Mouse (Mus musculus) CD4-positive, CD25-positive, alpha-beta regulatory T cell, adult 9 weeks (primary cell): Measurements from ENCODE around the gene Erich4. TPM values are rescaled to one million over a fixed set of nuclear protein-coding genes. Genes with fewer than 3 reads are reported as not detected.

Experiments used
- polyA plus RNA-seq: library from polyadenylated mRNA; unstranded; fragments of 100-300 nt; shearing (Covaris generic); gene quantifications from one replicate; pipeline ENCODE4 v1.2.1, GENCODE M21; 2017

The Erich4 gene
- not detected for polyA plus RNA-seq

GRCm38 (mm10) chr7:25615706-25616011 lies at the start of gene Erich4:
Gene Erich4, minus strand, starts transcription at chr7:25615892.

GRCm38 (mm10) chr7:25658657-25659472 lies 43.2 kb upstream of the Erich4 start, which contains the start of the genes Bckdha and Exosc5:
Gene Bckdha, minus strand, starts transcription at chr7:25658981.
Gene Exosc5, plus strand, starts transcription at chr7:25659164.

GRCm38 (mm10) chr7:25626509-25627430 lies 11.1 kb upstream of the Erich4 start, which contains the start of gene B3gnt8:
Gene B3gnt8, plus strand, starts transcription at chr7:25626654.

GRCm38 (mm10) chr7:25618865-25619721 lies 3.4 kb upstream of the Erich4 start, which contains the start of gene Dmac2:
Gene Dmac2, plus strand, starts transcription at chr7:25619414.

Other genes starting within 250 kb of the Erich4 start
- gene Cnfn, start 246.2 kb downstream of the Erich4 start, polyA plus RNA-seq: not detected
- gene Lipe, start 217.2 kb downstream of the Erich4 start, polyA plus RNA-seq: 17.7 TPM
- 0.62 TPM for gene Cxcl17, start 203.0 kb downstream of the Erich4 start, polyA plus RNA-seq
- 0.89 TPM for gene Ceacam1, start 138.3 kb downstream of the Erich4 start, polyA plus RNA-seq
- not detected for gene Ceacam2, start 76.0 kb downstream of the Erich4 start, polyA plus RNA-seq
- gene Dmac2, start 3.5 kb upstream of the Erich4 start, polyA plus RNA-seq: 89.7 TPM
- 0.33 TPM for gene B3gnt8, start 10.8 kb upstream of the Erich4 start, polyA plus RNA-seq
- 65.1 TPM for gene Bckdha, start 43.1 kb upstream of the Erich4 start, polyA plus RNA-seq
- gene Exosc5, start 43.3 kb upstream of the Erich4 start, polyA plus RNA-seq: 151 TPM
- 6.6 TPM for gene Tmem91, start 59.3 kb upstream of the Erich4 start, polyA plus RNA-seq
- gene B9d2, start 64.9 kb upstream of the Erich4 start, polyA plus RNA-seq: 55.3 TPM
- 48.8 TPM for gene Tgfb1, start 71.1 kb upstream of the Erich4 start, polyA plus RNA-seq
- 81.3 TPM for gene Ccdc97, start 103.2 kb upstream of the Erich4 start, polyA plus RNA-seq
- gene Hnrnpul1, start 138.9 kb upstream of the Erich4 start, polyA plus RNA-seq: 45.4 TPM
- gene Axl, start 172.8 kb upstream of the Erich4 start, polyA plus RNA-seq: 31.8 TPM
- gene Cyp2s1, start 201.0 kb upstream of the Erich4 start, polyA plus RNA-seq: 7.3 TPM